Mouse (Mus musculus): ENCODE measurements at regions not wholly inside any gene's neighbourhood (a gene's known extent, or its start where the extent isn't known, plus 50 kb on each side); places are given as distances from the start of the nearest gene placed in this dataset.

- no peak overlapping the region for H3K27ac ChIP-seq (replicated peaks)
- H3K9me3 ChIP-seq (replicated peaks): no peaks in the 10 kb centered on the region
- H3K4me2 ChIP-seq: no peak overlapping the region
- H3K4me3 ChIP-seq (replicated peaks): no peak overlapping the region
- no peaks in the 10 kb centered on the region for H3K4me1 ChIP-seq (replicated peaks)
- 68% methylated on average over 12 of the region's 12 CpGs for WGBS (ENCODE audit: insufficient replicate concordance)
- H3K36me3 ChIP-seq (replicated peaks): no peaks in the 10 kb centered on the region
- no peak overlapping the region for H3K9ac ChIP-seq
- no peak for ATAC-seq (ENCODE audit: insufficient read depth)
- no peaks in the 10 kb centered on the region for H3K27me3 ChIP-seq
Measured at GRCm38 (mm10) chr12:7512579-7513248, 464.7 kb upstream of the Apob start.

GRCm38 (mm10) chr12:7537389-7537788, 440.1 kb upstream of the Apob start:
- H3K9me3 ChIP-seq (replicated peaks): no peaks in the 10 kb centered on the region
- no peak for ATAC-seq (ENCODE audit: insufficient read depth)
- H3K9ac ChIP-seq: no peak overlapping the region

DNA sequence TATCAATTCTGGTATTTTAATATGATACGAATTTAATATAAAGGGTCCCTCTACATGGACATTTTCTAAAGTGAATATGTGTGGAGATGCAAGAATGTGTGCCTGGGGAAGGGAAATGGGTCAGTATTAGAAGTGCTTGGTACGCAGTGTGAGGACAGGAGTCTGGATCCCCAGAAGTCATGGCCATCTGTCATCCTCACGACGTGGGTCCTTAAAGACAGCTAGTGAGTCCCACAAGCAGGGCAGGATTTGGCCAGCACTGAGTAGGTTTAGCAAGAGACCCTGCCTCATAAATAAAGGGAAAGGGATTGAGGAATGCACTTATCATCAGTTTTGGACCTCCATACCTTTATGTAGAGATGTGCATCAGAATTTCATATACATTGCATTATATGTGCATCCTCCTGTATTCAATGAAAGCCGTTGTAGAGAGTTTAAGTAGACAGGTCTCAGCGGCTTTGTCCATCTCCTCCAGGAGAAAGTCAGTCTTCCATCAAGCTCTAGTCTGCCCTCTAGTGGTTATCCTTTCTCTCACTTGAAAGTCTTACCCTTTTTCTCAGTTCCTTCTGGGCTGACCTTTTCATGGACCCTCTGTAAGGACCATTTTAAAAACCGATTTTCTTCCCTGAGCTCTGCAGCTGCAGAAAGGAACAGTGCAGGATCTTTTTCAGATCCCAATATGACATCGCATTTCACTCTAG, 434.0 kb upstream of the Apob start:
- no peaks in the 10 kb centered on the region for H3K36me3 ChIP-seq (replicated peaks)
- no peaks in the 10 kb centered on the region for H3K4me1 ChIP-seq (replicated peaks)
- no peak overlapping the region for H3K4me3 ChIP-seq (replicated peaks)
- no peaks in the 10 kb centered on the region for H3K9me3 ChIP-seq (replicated peaks)
- ATAC-seq (ENCODE audit: insufficient read depth): no peak
- no peak overlapping the region for H3K9ac ChIP-seq
- no peaks in the 10 kb centered on the region for H3K27me3 ChIP-seq
- H3K27ac ChIP-seq (replicated peaks): no peak overlapping the region
- H3K4me2 ChIP-seq: no peak overlapping the region
- 43% methylated on average over 8 of the region's 8 CpGs for WGBS (ENCODE audit: insufficient replicate concordance)

More at GRCm38 (mm10) chr12:7537389-7537788, 440.1 kb upstream of the Apob start:
- H3K4me3 ChIP-seq (replicated peaks): no peak overlapping the region
- no peak overlapping the region for H3K27ac ChIP-seq (replicated peaks)
- H3K4me2 ChIP-seq: no peak overlapping the region
- H3K36me3 ChIP-seq (replicated peaks): no peaks in the 10 kb centered on the region
- H3K27me3 ChIP-seq: no peaks in the 10 kb centered on the region
- H3K4me1 ChIP-seq (replicated peaks): no peaks in the 10 kb centered on the region

GRCm38 (mm10) chr12:7548759-7549158, 428.7 kb upstream of the Apob start:
- H3K4me2 ChIP-seq: no peak overlapping the region
- H3K4me1 ChIP-seq (replicated peaks): no peaks in the 10 kb centered on the region
- H3K9me3 ChIP-seq (replicated peaks): no peaks in the 10 kb centered on the region
- 59% methylated on average over 1 of the region's 1 CpGs for WGBS (ENCODE audit: insufficient replicate concordance)
- H3K27me3 ChIP-seq: no peaks in the 10 kb centered on the region
- H3K4me3 ChIP-seq (replicated peaks): no peak overlapping the region
- H3K9ac ChIP-seq: no peak overlapping the region
- H3K36me3 ChIP-seq (replicated peaks): no peaks in the 10 kb centered on the region
- H3K27ac ChIP-seq (replicated peaks): no peak overlapping the region
- no peak for ATAC-seq (ENCODE audit: insufficient read depth)

DNA sequence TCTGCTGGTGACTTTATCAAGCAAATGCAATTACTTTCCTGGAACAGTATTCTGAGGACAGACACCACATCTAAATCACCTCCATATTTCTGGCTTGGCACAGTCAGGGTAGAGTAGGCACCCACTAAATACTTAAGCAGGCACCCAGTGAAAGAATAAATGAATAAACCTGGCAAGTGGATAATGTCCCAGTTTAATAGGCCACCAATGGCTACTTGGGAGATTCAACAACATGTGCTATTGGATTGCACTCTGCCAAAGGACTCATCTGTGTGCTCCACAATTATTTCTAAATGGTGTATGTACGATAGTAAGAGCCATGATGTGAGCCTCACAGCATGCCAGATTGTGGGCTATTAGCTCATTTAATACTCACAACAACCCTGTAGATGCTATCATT, 417.2 kb upstream of the Apob start:
- ATAC-seq (ENCODE audit: insufficient read depth): no peak
- Histone ChIP-seq H3K36me3 (replicated peaks) (no peaks in the 10 kb centered on the region), H3K4me2 (no peak overlapping the region), H3K9ac (no peak overlapping the region), H3K27me3 (no peaks in the 10 kb centered on the region), H3K9me3 (replicated peaks) (no peaks in the 10 kb centered on the region), H3K27ac (replicated peaks) (no peak overlapping the region), H3K4me3 (replicated peaks) (no peak overlapping the region), H3K4me1 (replicated peaks) (no peaks in the 10 kb centered on the region)
- WGBS (ENCODE audit: insufficient replicate concordance): 33% methylated on average over 1 of the region's 1 CpGs

- 59% methylated on average over 2 of the region's 2 CpGs for WGBS (ENCODE audit: insufficient replicate concordance)
Measured at GRCm38 (mm10) chr12:7576081-7576480, 401.4 kb upstream of the Apob start.

DNA sequence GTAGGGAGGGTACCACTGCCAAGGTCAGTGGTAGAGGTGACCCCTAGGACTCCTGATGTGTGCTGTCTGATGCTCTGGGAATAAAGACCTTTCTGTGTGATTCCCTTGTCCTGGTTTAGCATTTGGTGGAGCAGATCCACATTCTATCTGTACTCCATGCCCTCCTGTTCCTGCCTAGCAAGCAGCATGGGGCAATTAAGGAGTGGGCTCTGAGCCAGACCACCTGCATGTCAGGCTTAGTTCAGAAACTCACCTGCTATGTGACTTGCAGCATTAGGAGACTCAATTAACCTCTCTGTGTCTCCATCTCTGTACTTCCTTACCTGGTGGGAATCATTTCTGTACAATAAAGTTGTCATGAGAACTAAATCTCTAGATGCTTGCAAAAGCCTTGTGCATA, 389.9 kb upstream of the Apob start:
- Histone ChIP-seq H3K4me1 (replicated peaks) (no peaks in the 10 kb centered on the region), H3K27ac (replicated peaks) (no peak overlapping the region), H3K4me2 (no peak overlapping the region)

More at GRCm38 (mm10) chr12:7576081-7576480, 401.4 kb upstream of the Apob start:
- no peak overlapping the region for H3K9ac ChIP-seq
- no peaks in the 10 kb centered on the region for H3K4me1 ChIP-seq (replicated peaks)
- no peak for ATAC-seq (ENCODE audit: insufficient read depth)
- no peaks in the 10 kb centered on the region for H3K27me3 ChIP-seq
- H3K36me3 ChIP-seq (replicated peaks): no peaks in the 10 kb centered on the region
- H3K9me3 ChIP-seq (replicated peaks): no peaks in the 10 kb centered on the region
- no peak overlapping the region for H3K27ac ChIP-seq (replicated peaks)
- H3K4me3 ChIP-seq (replicated peaks): no peak overlapping the region
- no peak overlapping the region for H3K4me2 ChIP-seq

DNA sequence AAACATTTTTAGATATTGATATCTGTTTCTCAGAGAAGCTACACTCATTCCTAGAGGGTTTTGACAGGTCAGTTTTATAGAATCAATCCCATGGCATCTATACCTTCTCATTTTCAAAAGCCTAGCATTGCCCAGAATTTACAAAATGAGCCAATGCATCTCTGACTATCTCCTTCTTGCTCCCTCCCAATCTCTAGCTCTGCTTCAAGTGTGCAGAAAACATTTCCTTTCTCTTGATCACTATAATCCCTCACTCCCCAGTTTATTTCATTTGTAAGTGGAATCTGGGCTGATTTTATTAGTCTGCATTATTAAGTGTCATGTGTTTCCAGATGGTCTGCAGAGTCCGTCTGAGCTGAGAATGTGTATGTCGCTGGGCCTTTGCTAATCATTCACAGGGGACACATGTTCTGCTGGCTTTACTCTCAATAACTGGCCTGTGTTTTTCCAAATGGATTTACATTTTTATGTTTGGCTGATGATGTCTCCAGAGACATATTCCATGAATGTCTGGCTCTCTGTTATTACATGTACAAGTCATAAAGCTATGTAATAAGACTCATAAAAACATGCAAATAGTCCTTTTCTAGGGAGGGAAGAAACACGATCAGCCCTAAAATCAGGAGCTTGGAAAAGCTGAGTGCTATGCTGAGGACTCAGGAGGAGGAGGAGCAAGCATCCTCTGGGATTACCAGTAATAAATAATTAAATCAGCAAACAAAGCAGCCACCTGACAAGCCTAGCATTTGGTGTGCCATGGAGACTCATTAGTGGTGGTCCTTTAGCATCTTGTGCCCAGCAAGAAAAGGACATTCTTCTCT, 366.0 kb upstream of the Apob start:
- Histone ChIP-seq H3K4me3 (replicated peaks) (no peak overlapping the region), H3K27me3 (no peaks in the 10 kb centered on the region), H3K4me2 (no peak overlapping the region), H3K4me1 (replicated peaks) (no peaks in the 10 kb centered on the region), H3K27ac (replicated peaks) (no peak overlapping the region), H3K9me3 (replicated peaks) (no peaks in the 10 kb centered on the region), H3K9ac (no peak overlapping the region), H3K36me3 (replicated peaks) (no peaks in the 10 kb centered on the region)
- no peak for ATAC-seq (ENCODE audit: insufficient read depth)
- 60% methylated on average over 3 of the region's 3 CpGs for WGBS (ENCODE audit: insufficient replicate concordance)

More for the DNA sequence above, 389.9 kb upstream of the Apob start:
- Histone ChIP-seq H3K9me3 (replicated peaks) (no peaks in the 10 kb centered on the region), H3K9ac (no peak overlapping the region), H3K4me3 (replicated peaks) (no peak overlapping the region), H3K36me3 (replicated peaks) (no peaks in the 10 kb centered on the region), H3K27me3 (no peaks in the 10 kb centered on the region)
- no peak for ATAC-seq (ENCODE audit: insufficient read depth)

DNA sequence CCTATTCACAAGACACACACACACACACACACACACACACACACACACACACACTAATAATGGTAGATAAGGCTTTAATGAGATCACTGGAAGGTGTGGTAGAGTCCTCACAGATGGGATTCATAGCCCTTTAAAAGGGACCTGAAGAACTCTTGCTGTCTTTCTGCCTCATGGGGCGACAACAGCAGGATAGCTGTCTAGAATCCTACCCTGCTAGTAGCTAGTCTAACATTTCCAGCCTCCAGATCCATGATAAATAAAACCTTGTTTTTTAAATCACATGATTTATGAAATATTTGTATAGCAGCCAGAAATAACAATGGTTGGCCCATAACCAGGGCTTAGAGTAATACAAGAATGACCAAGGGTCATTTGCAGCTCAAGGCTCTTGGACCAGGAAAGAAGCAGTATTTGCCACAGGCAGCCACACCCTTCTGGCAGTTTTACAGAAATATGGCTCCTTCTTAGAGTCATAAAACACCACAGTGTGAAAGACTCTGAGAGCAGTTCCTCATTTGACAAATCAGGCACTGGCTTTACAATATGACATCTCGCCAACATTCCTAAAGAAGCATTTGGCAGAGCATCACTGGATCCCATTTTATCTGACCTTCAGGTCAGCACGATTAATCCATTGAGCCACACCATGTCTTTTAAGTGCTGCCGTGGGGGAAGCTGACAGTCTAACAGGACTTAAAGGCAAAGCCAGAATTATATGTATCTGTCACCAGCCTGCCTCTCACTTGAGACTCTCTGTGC, 340.9 kb upstream of the Apob start:
- Histone ChIP-seq H3K27me3 (no peaks in the 10 kb centered on the region), H3K4me2 (no peak overlapping the region), H3K4me3 (replicated peaks) (no peak overlapping the region), H3K27ac (replicated peaks) (no peak overlapping the region), H3K9ac (no peak overlapping the region), H3K36me3 (replicated peaks) (no peaks in the 10 kb centered on the region), H3K4me1 (replicated peaks) (no peaks in the 10 kb centered on the region), H3K9me3 (replicated peaks) (no peaks in the 10 kb centered on the region)
- no peak for ATAC-seq (ENCODE audit: insufficient read depth)
- WGBS (ENCODE audit: insufficient replicate concordance): 48% methylated on average over 4 of the region's 4 CpGs

- no peak for ATAC-seq (ENCODE audit: insufficient read depth)
- H3K9ac ChIP-seq: no peak overlapping the region
- H3K27ac ChIP-seq (replicated peaks): no peak overlapping the region
- H3K9me3 ChIP-seq (replicated peaks): no peaks in the 10 kb centered on the region
- no peaks in the 10 kb centered on the region for H3K36me3 ChIP-seq (replicated peaks)
- H3K27me3 ChIP-seq: no peaks in the 10 kb centered on the region
- H3K4me3 ChIP-seq (replicated peaks): no peak overlapping the region
- H3K4me1 ChIP-seq (replicated peaks): no peaks in the 10 kb centered on the region
- H3K4me2 ChIP-seq: no peak overlapping the region
- 53% methylated on average over 4 of the region's 4 CpGs for WGBS (ENCODE audit: insufficient replicate concordance)
Measured at GRCm38 (mm10) chr12:7637629-7638028, 339.8 kb upstream of the Apob start.

GRCm38 (mm10) chr12:7650851-7651250, 326.6 kb upstream of the Apob start:
- Histone ChIP-seq H3K9me3 (replicated peaks) (no peaks in the 10 kb centered on the region), H3K27me3 (no peaks in the 10 kb centered on the region), H3K4me1 (replicated peaks) (no peaks in the 10 kb centered on the region), H3K4me2 (no peak overlapping the region), H3K27ac (replicated peaks) (no peak overlapping the region), H3K36me3 (replicated peaks) (no peaks in the 10 kb centered on the region), H3K4me3 (replicated peaks) (no peak overlapping the region), H3K9ac (no peak overlapping the region)
- no peak for ATAC-seq (ENCODE audit: insufficient read depth)
- 63% methylated on average over 3 of the region's 3 CpGs for WGBS (ENCODE audit: insufficient replicate concordance)
